Mouse (Mus musculus) gastrocnemius, postnatal 36 days (tissue): ENCODE results near the gene Cytip. TPM values are rescaled to one million over a fixed set of nuclear protein-coding genes. Genes with fewer than 3 reads are reported as not detected.
A peak's percentile ranks its signal among the peaks of the same experiment; 100 is the strongest.

Source experiments
- DNase-seq, 2 experiments: peaks; one replicate each; pipeline ENCODE4 v3.0.0; 2022
- intact Hi-C: fragments of 180-260 bp; cut with DNase I; formaldehyde crosslinking; loops from one replicate; pipeline ENCODE4 v1.15.1; 2025
- long read RNA-seq, 2 experiments: library from polyadenylated mRNA; stranded (forward); transcript quantifications; one replicate each; pipeline ENCODE4 v2.0.0; 2021
- total RNA-seq, 2 experiments: library from RNA; stranded (reverse); gene quantifications; 2 replicates each; pipeline ENCODE4 v1.2.3; 2021

The Cytip gene
- total RNA-seq: under 1 TPM; 0.20 to 0.79 TPM
- long read RNA-seq, experiment 1: 0 reads
- long read RNA-seq, experiment 2: 0 reads

- intact Hi-C loops: loop anchor here (10.0 kb wide), 1 partner anchor 279 kb away; the partner anchor contains the start of gene Gm17409
- no peak for DNase-seq
Observed at GRCm38 (mm10) chr2:58195346-58195745, at the start of gene Cytip. TSS of gene Cytip (minus strand) at chr2:58195532.

DNA sequence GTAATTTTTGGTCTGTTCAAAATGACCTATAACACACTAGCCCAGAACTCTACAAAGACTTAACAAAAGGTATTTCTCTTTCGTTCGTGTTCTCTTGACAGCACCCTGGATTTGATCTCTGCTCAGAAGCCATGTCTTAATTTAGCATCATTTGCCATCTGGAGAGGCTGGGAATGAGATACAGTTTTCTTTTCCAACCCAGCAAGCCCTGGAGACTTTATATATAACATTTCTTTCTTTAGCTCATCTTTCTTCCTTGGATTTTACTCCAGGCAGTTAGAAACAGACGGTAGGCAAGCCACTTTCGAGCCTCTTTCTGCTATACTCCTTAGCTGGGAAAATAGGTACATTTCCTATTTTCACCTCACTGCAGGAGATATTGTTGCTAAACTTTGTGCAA, 45.3 kb upstream of the Cytip start:
- DNase-seq: no peak
- intact Hi-C loops: no loop called here

DNA sequence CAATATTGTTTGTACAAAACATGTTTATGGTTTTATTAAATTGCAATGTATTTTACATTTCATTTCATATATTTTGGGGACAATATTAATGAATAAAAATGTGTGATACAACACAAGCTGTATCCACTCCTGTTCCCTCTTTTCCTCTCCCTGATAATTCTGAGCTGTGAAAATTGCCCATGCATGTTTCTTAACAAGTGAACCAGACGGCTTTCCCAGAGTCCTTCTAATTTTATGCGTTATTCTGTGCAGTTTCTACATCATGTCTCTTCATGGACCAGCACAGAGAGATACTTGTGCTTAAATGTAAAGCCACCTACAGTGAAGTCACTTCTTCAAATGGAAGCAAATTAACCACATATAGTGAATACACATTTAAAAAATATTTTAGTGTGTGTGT, 42.2 kb upstream of the Cytip start:
- no peak for DNase-seq
- intact Hi-C loops: no loop called here

DNA sequence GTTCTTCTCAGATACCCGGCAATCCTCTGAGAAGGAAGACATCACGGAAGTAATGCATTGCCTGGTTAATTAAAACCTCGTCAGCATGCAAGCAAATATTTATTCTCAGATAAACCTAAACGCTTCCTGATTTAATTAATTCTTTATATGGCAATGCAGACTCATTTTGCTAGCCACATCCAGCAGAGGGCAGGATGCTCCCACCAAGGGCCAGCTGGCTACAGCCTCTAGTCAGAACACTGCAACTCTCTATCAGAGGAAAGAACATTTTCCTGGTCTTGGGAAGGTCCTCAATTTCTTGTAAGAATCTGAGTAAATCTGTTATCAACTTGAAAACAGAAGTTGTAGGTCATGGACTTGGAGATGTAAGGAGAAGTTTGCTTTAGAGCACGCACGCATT, 4.1 kb upstream of the Cytip start:
- intact Hi-C loops: loop anchor here (10.0 kb wide), 1 partner anchor 275 kb away; the partner anchor contains the start of gene Gm17409
- DNase-seq: peak in 1 of 2 experiments; percentile 14

- intact Hi-C loops: loop anchor here (10.0 kb wide), 1 partner anchor 278 kb away; the partner anchor contains the start of gene Gm17409
Observed at GRCm38 (mm10) chr2:58196880-58197279, 1.5 kb upstream of the Cytip start.

DNA sequence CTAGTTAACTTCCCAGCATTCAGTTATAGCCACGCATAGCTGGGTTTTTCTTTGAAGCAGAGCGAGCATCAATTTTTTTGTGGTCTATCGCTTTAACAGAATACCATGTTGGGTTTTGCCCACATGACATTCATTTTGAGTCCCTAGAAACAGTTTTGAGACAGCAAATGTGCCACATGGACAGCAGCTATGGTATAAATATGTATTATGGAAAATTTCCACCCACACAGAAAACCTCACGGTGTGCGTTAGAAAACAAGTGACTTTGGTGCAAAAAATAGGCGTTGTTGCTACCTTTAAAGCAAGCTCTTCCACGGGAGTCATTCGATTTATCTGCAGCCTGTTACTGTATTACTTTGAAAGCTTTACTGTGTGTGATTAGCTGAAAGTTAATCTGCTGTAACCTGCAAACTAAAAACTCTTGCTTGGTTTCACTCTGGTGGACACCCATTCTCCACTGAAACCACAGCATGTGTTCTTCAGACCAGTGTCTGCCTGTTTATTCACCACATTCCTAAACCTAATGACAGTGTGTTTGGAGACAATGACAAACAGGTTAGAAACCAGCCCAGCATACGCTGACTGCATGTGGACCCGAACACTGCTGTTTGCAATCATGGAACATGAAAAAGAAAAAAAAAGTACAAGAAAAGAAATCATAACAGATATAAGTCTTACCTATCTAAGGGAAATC, 763 bp downstream of the Cytip start:
- DNase-seq: no peak
- intact Hi-C loops: loop anchor here (10.0 kb wide), 1 partner anchor 280 kb away; the partner anchor contains the start of gene Gm17409

More at GRCm38 (mm10) chr2:58196880-58197279, 1.5 kb upstream of the Cytip start:
- DNase-seq: no peak

- intact Hi-C loops: loop anchor here (10.0 kb wide), 1 partner anchor 283 kb away; the partner anchor contains the start of gene Gm17409
- DNase-seq: no peak
Observed at GRCm38 (mm10) chr2:58192160-58192559, 3.2 kb downstream of the Cytip start.

- no peak for DNase-seq
- intact Hi-C loops: no loop called here
Observed at GRCm38 (mm10) chr2:58189501-58189900, 5.8 kb downstream of the Cytip start.

GRCm38 (mm10) chr2:58188903-58189302, 6.4 kb downstream of the Cytip start:
- no peak for DNase-seq
- intact Hi-C loops: no loop called here

DNA sequence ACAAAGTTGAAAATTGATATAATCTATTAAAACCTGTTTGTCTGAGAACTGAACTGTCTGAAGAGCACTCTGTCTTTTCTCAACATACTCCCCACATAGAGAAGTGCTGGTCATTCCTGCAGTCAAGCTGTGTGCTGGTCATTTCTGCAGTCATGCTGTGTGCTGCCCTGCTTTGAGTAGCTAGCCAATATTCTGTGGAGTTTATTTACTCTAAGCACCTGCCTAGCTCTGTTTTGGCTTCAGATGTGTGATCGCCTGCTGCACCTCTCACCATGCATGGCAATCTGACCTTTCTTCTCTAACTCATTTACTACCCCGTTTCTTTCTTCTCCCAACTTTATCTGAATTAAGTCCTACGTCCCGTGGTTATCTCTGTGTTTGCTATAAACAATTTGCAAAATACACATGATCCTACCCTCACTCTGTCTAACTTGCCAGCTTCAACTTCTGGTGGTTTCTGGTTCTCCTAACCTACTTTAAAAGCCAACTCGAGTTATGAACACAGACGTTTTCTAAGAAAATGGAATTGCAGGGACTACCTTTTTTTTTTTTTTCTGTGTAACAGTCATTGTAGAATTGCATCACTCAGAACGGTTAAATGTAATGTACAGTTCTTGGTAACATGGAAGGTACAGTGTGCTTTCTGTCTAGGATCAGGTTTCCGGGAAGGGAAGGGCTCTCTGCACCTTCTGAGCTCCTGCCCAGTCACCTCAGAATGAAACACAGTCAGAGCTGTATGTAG, 7.9 kb downstream of the Cytip start:
- intact Hi-C loops: no loop called here
- DNase-seq: no peak

GRCm38 (mm10) chr2:58184197-58184596, 11.1 kb downstream of the Cytip start:
- no peak for DNase-seq
- intact Hi-C loops: no loop called here

DNA sequence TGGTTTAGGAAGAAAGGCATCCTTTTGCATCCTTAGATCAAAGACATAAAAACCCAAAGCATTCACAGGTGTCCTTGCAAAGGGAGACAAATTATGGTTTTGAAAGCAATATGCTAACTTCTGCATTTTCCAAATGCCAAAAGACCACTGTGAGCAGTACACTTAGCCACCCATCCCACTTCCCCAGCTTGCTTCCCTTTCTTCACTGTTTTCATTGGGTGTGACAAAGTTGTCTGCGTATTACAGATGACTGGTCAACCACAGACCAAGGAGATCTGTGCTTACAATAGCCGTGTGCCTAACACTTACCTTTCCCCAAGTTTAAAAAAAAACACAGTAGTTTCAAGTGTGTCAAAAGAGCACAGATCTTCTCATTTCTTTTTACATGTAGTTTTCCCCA, 11.7 kb downstream of the Cytip start:
- no peak for DNase-seq
- intact Hi-C loops: no loop called here

DNA sequence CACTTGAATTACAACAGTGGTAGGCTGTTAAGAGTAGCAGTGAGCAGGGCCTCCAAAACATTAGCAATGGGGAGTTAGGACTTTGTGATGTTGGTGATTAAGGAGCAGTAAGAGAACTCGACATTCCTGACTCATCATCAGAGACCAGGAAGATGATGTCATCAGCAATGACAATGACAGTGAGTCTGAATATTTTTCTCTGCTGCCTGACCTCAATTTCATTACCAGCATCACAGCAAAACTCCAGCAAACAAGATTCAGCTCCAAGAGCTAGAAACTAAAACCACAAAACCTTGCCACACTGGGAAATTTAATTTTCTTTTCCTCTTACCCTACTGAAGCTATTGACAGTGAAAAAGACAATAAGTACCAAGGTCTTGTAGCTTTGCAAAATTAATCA, 14.6 kb downstream of the Cytip start:
- intact Hi-C loops: no loop called here
- no peak for DNase-seq

- intact Hi-C loops: no loop called here
- no peak for DNase-seq
Observed at GRCm38 (mm10) chr2:58179056-58179455, 16.3 kb downstream of the Cytip start.

- peak in 1 of 2 experiments; percentile 21 for DNase-seq
- intact Hi-C loops: no loop called here
Observed at GRCm38 (mm10) chr2:58175392-58176291, 19.7 kb downstream of the Cytip start.

- intact Hi-C loops: no loop called here
- DNase-seq: no peak
Observed at GRCm38 (mm10) chr2:58174476-58175286, 20.7 kb downstream of the Cytip start.

- DNase-seq: no peak
- intact Hi-C loops: no loop called here
Observed at GRCm38 (mm10) chr2:58172963-58173362, 22.4 kb downstream of the Cytip start.

- no peak for DNase-seq
- intact Hi-C loops: no loop called here
Observed at GRCm38 (mm10) chr2:58169173-58169572, 26.2 kb downstream of the Cytip start.

- DNase-seq: no peak
- intact Hi-C loops: no loop called here
Observed at GRCm38 (mm10) chr2:58167654-58168053, 27.7 kb downstream of the Cytip start.

DNA sequence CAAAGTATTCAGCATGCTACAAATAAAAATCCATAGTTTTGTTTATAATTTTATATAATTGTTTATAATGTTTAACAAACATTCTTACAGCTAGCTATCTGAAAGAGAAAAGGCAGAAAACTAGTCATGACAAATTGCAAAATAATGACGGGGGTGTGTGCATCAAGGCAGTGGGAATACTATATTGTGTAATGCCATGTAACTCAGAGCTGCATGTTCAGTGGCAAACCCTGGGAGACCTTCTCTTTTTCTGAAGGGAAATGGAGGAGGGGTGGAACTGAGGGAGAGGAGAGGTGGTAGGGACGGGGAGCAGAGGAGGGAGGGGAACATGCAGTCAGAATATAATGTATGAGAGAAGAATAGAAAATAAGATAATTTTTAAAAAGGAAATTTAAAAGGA, 28.6 kb downstream of the Cytip start:
- no peak for DNase-seq
- intact Hi-C loops: no loop called here
